Mouse (Mus musculus): Measurements from ENCODE around the gene Ripply1.
"Not testable (repeated sequence)": the region's sequence is repeated elsewhere in the genome, so short reads cannot be mapped to it uniquely, and the experiment has no call there.

The Ripply1 gene

DNA sequence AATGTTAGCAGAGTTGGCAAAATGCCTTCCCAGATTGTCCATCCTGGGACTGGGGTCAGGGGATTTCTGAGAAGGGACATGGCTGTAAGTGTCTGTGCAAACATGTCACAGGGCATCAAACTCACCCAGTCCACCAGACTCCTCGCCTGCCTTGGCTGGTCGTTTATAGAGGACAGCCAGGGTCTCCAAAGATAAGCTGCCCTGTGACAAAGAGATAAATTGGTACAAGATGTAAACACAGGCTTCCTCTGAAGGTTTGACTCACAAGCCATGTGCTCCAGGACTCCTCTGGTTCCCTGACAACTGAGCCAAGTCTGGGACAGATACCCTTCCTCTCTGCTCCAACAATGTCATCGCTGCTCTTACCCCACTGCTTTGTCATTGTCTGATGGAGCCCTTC, 1.2 kb downstream of the Ripply1 start:
- DNase-seq (ENCODE audit: low spot score in 2 of 2): no peak

DNA sequence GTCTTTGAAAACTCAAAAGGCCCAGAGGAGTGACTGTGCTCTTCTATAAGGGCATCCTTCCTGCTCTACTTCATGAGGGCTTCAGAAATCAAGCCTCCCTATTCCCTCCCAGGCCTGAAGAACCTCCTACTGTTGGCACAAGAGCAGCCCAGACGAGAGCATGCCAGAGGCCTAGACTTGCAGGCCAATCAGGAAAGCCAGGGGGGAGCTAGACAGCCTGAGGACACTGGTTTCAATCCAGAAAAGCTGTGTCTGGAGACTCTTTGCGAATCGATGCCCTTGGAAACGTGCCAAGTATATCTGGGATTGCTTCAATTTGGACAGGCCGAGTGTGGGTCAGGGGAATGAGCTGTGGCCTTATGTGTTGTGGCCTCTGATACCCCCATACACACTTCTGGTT, 2.8 kb downstream of the Ripply1 start:
- no peak for DNase-seq (ENCODE audit: low spot score in 2 of 2)

GRCm38 (mm10) chrX:139778886-139779285, 3.3 kb downstream of the Ripply1 start:
- DNase-seq (ENCODE audit: low spot score in 2 of 2): no peak

DNA sequence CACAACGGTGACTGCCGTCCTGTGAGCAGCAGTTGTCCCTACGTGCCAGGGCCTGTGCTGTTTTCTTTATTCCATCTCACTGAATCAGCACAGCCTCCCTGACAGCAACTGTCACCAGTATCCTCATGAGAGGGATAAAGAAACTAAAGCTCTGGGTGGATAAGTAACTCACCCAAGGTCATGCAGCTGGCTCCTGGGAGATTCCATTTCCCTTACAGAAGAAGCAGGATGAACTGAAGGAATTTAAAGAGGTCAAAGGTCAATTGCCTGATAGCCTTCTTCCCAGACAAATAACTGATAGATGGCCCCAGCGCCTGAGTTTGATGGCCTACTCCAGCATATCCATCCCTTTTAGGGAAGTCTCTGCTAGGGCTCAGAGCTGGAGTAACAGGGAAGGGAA, 4.8 kb downstream of the Ripply1 start:
- DNase-seq (ENCODE audit: low spot score in 2 of 2): no peak

GRCm38 (mm10) chrX:139775084-139775612, 7.0 kb downstream of the Ripply1 start:
- DNase-seq (ENCODE audit: low spot score in 2 of 2): no peak

- peak in 1 of 2 experiments; percentile 3 for DNase-seq (ENCODE audit: low spot score in 2 of 2)
These were observed 7.7 kb downstream of the Ripply1 start for GRCm38 (mm10) chrX:139774309-139775083.

DNA sequence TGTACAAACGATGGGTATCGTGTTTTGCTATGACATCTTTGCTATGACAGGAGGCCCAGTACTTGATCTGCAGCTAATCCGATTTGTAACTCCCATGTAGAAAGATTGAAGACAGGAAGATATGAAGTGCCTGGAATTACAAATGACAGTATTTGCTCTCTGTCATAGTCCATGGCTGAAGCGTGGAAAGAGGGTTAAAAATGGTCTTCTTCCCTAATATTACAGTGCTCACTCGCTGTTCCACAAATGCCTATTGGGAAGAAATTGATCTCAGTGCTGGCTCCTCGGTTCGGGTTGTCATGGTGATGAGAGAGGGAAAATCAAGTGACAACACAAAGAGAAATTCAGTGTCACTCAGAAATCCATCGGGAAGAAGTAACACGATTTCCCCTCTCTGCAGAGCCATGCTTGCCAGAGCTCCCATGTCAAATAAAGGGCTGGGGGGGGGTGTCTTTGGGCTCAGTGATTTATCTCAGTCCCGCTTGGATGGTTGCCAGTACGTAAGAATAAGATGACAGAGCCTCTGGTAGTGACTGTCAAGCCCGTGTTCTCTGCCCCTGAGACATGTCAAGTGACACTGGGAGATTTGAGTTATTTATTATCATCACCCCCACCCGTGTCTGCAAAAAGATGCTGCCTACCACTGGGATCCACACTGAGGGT, 12.0 kb downstream of the Ripply1 start:
- DNase-seq (ENCODE audit: low spot score in 2 of 2): no peak

- DNase-seq (ENCODE audit: low spot score in 2 of 2): no peak
These were observed 19.6 kb downstream of the Ripply1 start for GRCm38 (mm10) chrX:139762546-139762945.

DNA sequence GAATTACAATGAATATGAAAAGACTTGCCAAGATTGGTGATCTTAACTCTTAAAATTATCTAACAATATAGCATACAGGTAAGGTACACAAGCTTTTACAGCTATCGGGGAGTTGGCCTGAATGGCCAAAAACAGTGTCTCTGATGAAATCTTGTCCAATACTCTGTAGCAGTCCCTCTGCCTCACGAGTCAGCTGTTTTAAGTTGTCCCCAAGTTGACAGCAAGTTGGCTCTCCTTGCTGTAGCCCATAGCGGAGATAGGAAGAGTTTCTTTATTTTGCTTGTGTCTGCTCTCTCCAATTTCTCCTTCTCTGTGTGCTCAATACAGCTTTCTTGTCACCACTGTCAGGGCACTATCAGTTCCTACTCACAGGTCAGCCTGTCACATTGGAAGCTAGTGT, 23.5 kb downstream of the Ripply1 start:
- DNase-seq (ENCODE audit: low spot score in 2 of 2): not testable (repeated sequence)

- peak in 1 of 2 experiments; percentile 1 for DNase-seq (ENCODE audit: low spot score in 2 of 2)
These were observed 30.3 kb downstream of the Ripply1 start for GRCm38 (mm10) chrX:139751855-139752254.

- DNase-seq (ENCODE audit: low spot score in 2 of 2): no peak
These were observed 45.1 kb downstream of the Ripply1 start for GRCm38 (mm10) chrX:139737066-139737465.

DNA sequence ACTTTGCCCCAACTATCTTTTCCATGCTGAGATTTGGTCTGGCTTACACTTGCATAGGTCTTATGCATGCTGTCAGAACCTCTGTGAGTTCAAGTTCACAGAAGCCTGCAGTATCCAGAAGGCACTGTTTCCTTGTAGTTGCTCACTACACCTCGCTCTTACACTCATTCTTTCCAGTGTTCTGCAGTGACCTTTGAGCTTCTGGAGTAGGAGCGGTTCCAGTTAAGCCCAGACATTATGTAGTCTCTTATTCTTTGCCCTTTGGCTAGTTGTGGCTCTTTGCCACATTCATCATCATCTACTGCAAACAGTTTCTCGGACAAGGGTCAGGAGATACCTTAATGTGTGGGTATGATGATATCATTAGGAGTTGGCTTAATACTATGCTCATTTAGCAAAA, 51.6 kb downstream of the Ripply1 start:
- no peak for DNase-seq (ENCODE audit: low spot score in 2 of 2)

Data from urinary bladder, adult 18-20 months (tissue).